13 mouse cellular contexts compared by ENCODE assay signal in the genomic region with DNA sequence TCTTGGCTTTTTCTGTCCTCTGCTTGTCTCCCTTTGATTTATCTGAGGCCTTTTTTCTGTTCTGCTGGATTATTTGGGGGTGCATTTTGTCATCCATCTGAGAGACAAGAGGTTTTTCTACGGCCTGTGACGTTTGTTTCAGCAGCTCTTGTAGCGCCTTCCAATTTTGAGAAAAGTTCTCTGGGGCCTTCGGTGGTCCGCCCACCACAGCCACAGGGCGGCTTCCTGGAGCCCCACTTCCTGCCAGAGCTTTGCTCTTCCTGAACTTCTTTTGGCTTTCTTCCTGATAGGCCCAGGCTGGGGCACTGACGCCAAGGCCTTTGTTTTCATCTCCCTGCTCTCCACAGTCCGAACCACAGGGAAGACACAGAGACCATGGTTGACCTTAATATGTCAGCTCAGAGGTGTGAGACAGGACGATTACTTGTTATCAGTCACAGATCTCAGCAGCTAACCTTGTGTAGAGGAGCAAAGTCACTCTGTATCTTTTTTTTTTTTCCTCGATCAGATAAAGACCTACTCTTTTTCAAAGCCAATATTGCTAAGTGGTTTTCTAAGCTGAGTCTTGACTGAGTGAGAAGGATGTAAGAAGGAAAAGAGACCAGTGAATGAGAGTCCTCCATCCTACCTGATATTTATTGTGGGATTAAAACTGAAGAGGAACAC.
"Had no signal": no experiment of that assay in that cellular context is flagged by ENCODE, and none has a peak within 500 bp of the region (broad histone marks: within the 10 kb centered on the region; RNA-seq: fewer than 3 reads in every experiment).

No protein-coding gene starts in this region.

- H3K9ac ChIP-seq: limb, embryonic 12.5 days; liver, embryonic 13.5 days; liver, postnatal 0 days; lung, embryonic 15.5 days; midbrain, embryonic 12.5 days; neural tube, embryonic 13.5 days had no signal

- H3K4me1 ChIP-seq: limb, embryonic 12.5 days; liver, embryonic 13.5 days; lung, embryonic 15.5 days; midbrain, embryonic 12.5 days; neural tube, embryonic 13.5 days had no signal

- H3K4me2 ChIP-seq: limb, embryonic 12.5 days; liver, embryonic 13.5 days; lung, embryonic 15.5 days; midbrain, embryonic 12.5 days; neural tube, embryonic 13.5 days had no signal

- H3K4me3 ChIP-seq: limb, embryonic 12.5 days; liver, embryonic 13.5 days; lung, embryonic 15.5 days; midbrain, embryonic 12.5 days; neural tube, embryonic 13.5 days had no signal

- H3K9me3 ChIP-seq: liver, embryonic 13.5 days had no signal

- H3K27me3 ChIP-seq: limb, embryonic 12.5 days; liver, embryonic 13.5 days; lung, embryonic 15.5 days; midbrain, embryonic 12.5 days; neural tube, embryonic 13.5 days had no signal

- DNase-seq: kidney, adult 18-20 months; kidney, postnatal 10 days; liver; liver, embryonic 13.5 days; liver, postnatal 0 days; lung, postnatal 14 days; retina, postnatal 1 day; right cerebral cortex, postnatal 4 days had no signal

- H3K27ac ChIP-seq: limb, embryonic 12.5 days; liver, embryonic 13.5 days; lung, embryonic 15.5 days; midbrain, embryonic 12.5 days; neural tube, embryonic 13.5 days had no signal

- ATAC-seq: liver, postnatal 0 days; midbrain, embryonic 16.5 days had no signal
